Mouse (Mus musculus): Measurements from ENCODE around the gene Dock2. TPM values are rescaled to one million over a fixed set of nuclear protein-coding genes. Genes with fewer than 3 reads are reported as not detected.
A peak's percentile ranks its signal among the peaks of the same experiment; 100 is the strongest.

Gene Dock2
- total and polyA plus RNA-seq, 3 experiments: 60.9 to 101 (median 77.9) TPM

DNA sequence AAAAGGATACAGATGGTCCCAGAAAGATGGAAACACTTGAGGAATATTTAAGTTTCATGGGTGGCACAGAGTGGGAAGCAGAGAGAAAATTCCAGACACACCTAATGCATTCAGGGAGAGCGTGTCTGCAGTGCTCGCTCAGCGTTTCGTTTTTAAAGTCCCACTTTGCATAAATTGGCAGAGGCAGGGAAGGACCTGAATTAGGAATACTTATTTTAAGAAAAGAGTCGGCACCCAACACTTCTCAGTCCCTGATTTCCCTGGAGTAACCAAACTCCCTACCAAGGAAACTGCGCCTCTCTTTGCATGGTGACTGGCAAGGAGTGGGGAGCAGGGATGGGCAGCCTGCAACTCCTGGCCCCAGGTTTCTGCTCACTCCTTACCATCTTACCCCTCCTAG lies 546.8 kb downstream of the Dock2 start:
- no peaks in the 10 kb centered on the region for H3K4me1 ChIP-seq (ENCODE audit: control insufficient read depth in 1 of 2, insufficient read depth in 2 of 2, low read length in 2 of 2)
- DNase-seq (ENCODE audit: low read depth, low spot score): no peak
- no peaks in the 10 kb centered on the region for H3K27me3 ChIP-seq (ENCODE audit: control insufficient read depth in 1 of 2, insufficient read depth in 2 of 2, low read length in 2 of 2)
- H3K9me3 ChIP-seq (replicated peaks; ENCODE audit: insufficient read depth, low read length): no peaks in the 10 kb centered on the region
- TF ChIP-seq ETS1 (IDR thresholded peaks at IDR 0.05; ENCODE audit: low read depth, low read length) (no peak), NELFE (IDR thresholded peaks at IDR 0.05; ENCODE audit: low read depth, low read length) (no peak), POLR2A (IDR thresholded peaks at IDR 0.05; ENCODE audit: control insufficient read depth in 1 of 2, insufficient read depth in 1 of 2, low read depth in 1 of 2, low read length in 2 of 2, poor library complexity in 1 of 2) (no peak), CHD2 (IDR thresholded peaks at IDR 0.05; ENCODE audit: low read length) (no peak), MYC (IDR thresholded peaks at IDR 0.05; ENCODE audit: low read depth, low read length) (no peak)
- H3K36me3 ChIP-seq (ENCODE audit: control insufficient read depth in 1 of 2, insufficient read depth in 2 of 2, low read length in 2 of 2): peaks cover 0 to 15% of the 10 kb centered on the region in 2 experiments; a peak in 2 of 4 replicates
- no peak overlapping the region for H3K9ac ChIP-seq (ENCODE audit: control insufficient read depth, low read depth, low read length, poor library complexity, severe bottlenecking)
- H3K27ac ChIP-seq (ENCODE audit: control insufficient read depth, low read depth, low read length): no peak overlapping the region
- H3K79me2 ChIP-seq (ENCODE audit: control insufficient read depth, insufficient read depth, low read length, poor library complexity): no peaks in the 10 kb centered on the region
- no peak overlapping the region for H3K4me3 ChIP-seq (ENCODE audit: control insufficient read depth in 1 of 2, insufficient read depth in 1 of 2, low read depth in 2 of 2, low read length in 2 of 2)

DNA sequence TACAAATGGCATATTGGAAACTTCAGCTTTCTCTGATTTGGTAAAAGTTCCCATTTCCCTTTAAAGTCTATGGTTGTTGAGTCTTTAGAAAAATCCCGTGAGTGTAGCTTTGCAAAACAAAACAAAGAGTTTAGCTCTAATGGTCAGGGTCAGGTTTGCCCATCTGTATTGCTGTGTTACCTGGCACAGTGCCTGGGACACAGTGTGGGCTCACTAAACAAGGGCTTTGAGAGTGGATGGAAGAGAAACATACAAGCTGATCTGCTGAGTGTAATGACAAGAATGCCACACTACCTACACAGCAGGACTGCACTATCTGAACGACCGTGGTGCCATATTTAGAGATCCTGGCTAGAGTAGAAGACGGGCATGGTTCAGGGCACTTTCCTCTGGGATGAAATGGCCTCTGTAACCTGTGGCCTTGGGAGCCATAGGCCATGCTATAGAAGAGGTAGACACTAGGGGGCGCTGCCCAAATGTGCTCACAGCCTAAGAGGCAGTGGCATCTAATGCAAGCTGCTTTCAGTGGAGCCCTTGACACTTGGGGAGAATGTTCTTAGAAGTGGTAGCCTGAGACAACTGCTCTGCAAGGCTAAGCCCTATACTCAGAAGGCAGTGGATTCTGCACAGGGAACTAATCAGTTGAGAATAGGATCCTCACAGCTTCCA lies 547.5 kb downstream of the Dock2 start:
- no peaks in the 10 kb centered on the region for H3K79me2 ChIP-seq (ENCODE audit: control insufficient read depth, insufficient read depth, low read length, poor library complexity)
- peak; percentile 82 for DNase-seq (ENCODE audit: low read depth, low spot score)
- H3K27ac ChIP-seq (ENCODE audit: control insufficient read depth, low read depth, low read length): no peak overlapping the region
- H3K4me3 ChIP-seq (ENCODE audit: control insufficient read depth in 1 of 2, insufficient read depth in 1 of 2, low read depth in 2 of 2, low read length in 2 of 2): no peak overlapping the region
- no peaks in the 10 kb centered on the region for H3K9me3 ChIP-seq (replicated peaks; ENCODE audit: insufficient read depth, low read length)
- peak; percentile 55 for TF ChIP-seq ZC3H11A (IDR thresholded peaks at IDR 0.05; ENCODE audit: low read depth, low read length)
- TF ChIP-seq MXI1 (IDR thresholded peaks at IDR 0.05; ENCODE audit: low read depth, low read length): no peak
- peak; percentile 85 for TF ChIP-seq SMC3 (IDR thresholded peaks at IDR 0.05; ENCODE audit: low read depth, low read length)
- TF ChIP-seq CTCF (IDR thresholded peaks at IDR 0.05 in 2 of 3, conservative IDR thresholded peaks at IDR 0.05 in 1 of 3; ENCODE audit: control insufficient read depth in 1 of 3, insufficient read depth in 1 of 3, low read depth in 2 of 3, low read length in 3 of 3, poor library complexity in 1 of 3, severe bottlenecking in 1 of 3): peak; percentile 87 to 93 (median 91)
- TF ChIP-seq RAD21 (IDR thresholded peaks at IDR 0.05; ENCODE audit: low read depth, low read length): peak; percentile 68
- no peak overlapping the region for H3K9ac ChIP-seq (ENCODE audit: control insufficient read depth, low read depth, low read length, poor library complexity, severe bottlenecking)
- no peaks in the 10 kb centered on the region for H3K4me1 ChIP-seq (ENCODE audit: control insufficient read depth in 1 of 2, insufficient read depth in 2 of 2, low read length in 2 of 2)
- H3K27me3 ChIP-seq (ENCODE audit: control insufficient read depth in 1 of 2, insufficient read depth in 2 of 2, low read length in 2 of 2): no peaks in the 10 kb centered on the region
- peaks cover 0 to 11% of the 10 kb centered on the region in 2 experiments; a peak in 2 of 4 replicates for H3K36me3 ChIP-seq (ENCODE audit: control insufficient read depth in 1 of 2, insufficient read depth in 2 of 2, low read length in 2 of 2)

DNA sequence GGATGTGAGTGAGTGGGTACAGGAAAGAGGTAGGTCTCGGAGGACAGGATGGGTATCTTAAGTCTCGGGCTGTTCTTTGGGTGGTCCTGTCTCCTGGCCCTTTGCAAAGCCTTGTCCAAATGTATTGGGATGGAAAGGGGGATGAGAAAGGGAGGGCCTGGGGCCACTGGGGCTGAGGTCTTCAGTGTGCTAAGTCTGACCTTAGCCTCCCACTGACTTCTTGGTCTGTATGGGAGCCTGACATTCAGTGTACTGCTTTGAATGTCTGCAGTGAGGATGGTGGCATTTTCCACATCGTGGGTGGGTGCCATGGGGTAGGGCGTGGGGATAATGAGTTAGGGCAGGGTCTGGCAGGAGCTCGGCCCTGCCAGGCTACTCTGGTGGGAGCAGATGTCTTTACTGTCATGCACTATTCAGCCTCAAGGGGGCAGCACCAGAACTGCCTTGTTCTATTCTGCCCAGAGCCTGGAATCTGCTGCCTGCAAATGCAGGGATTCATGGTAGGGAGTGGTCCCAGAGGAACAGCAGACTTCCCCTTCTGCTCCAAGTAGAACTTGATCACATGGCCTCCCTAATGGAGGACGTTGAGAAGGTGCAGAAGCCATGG lies 554.8 kb downstream of the Dock2 start:
- no peaks in the 10 kb centered on the region for H3K4me1 ChIP-seq (ENCODE audit: control insufficient read depth in 1 of 2, insufficient read depth in 2 of 2, low read length in 2 of 2)
- H3K9me3 ChIP-seq (replicated peaks; ENCODE audit: insufficient read depth, low read length): no peaks in the 10 kb centered on the region
- H3K4me3 ChIP-seq (ENCODE audit: control insufficient read depth in 1 of 2, insufficient read depth in 1 of 2, low read depth in 2 of 2, low read length in 2 of 2): no peak overlapping the region
- no peaks in the 10 kb centered on the region for H3K79me2 ChIP-seq (ENCODE audit: control insufficient read depth, insufficient read depth, low read length, poor library complexity)
- no peaks in the 10 kb centered on the region for H3K27me3 ChIP-seq (ENCODE audit: control insufficient read depth in 1 of 2, insufficient read depth in 2 of 2, low read length in 2 of 2)
- no peak for TF ChIP-seq SIN3A (IDR thresholded peaks at IDR 0.05; ENCODE audit: low read length)
- peak; percentile 55 for TF ChIP-seq ZC3H11A (IDR thresholded peaks at IDR 0.05; ENCODE audit: low read depth, low read length)
- TF ChIP-seq SMC3 (IDR thresholded peaks at IDR 0.05; ENCODE audit: low read depth, low read length): peak; percentile 69
- no peak for TF ChIP-seq MXI1 (IDR thresholded peaks at IDR 0.05; ENCODE audit: low read depth, low read length)
- peak; percentile 85 to 88 (median 87) for TF ChIP-seq CTCF (IDR thresholded peaks at IDR 0.05 in 2 of 3, conservative IDR thresholded peaks at IDR 0.05 in 1 of 3; ENCODE audit: control insufficient read depth in 1 of 3, insufficient read depth in 1 of 3, low read depth in 2 of 3, low read length in 3 of 3, poor library complexity in 1 of 3, severe bottlenecking in 1 of 3)
- 0 out of 2 replicates have a peak, but pooled peaks have one; percentile 10 for TF ChIP-seq ZNF384 (IDR thresholded peaks at IDR 0.05; ENCODE audit: low read depth, low read length)
- peak; percentile 71 for TF ChIP-seq RAD21 (IDR thresholded peaks at IDR 0.05; ENCODE audit: low read depth, low read length)
- H3K36me3 ChIP-seq (ENCODE audit: control insufficient read depth in 1 of 2, insufficient read depth in 2 of 2, low read length in 2 of 2): no peaks in the 10 kb centered on the region; a peak in 1 of 4 replicates
- H3K9ac ChIP-seq (ENCODE audit: control insufficient read depth, low read depth, low read length, poor library complexity, severe bottlenecking): no peak overlapping the region
- peak; percentile 72 for DNase-seq (ENCODE audit: low read depth, low spot score)
- no peak overlapping the region for H3K27ac ChIP-seq (ENCODE audit: control insufficient read depth, low read depth, low read length)

Measured in MEL (cell line).